Mouse (Mus musculus): ENCODE measurements around the gene Atf7ip2.

Gene Atf7ip2

GRCm38 (mm10) chr16:10297696-10298644, 105.5 kb downstream of the Atf7ip2 start:
- DNase-seq (ENCODE audit: low read depth) = no peak

GRCm38 (mm10) chr16:10299637-10300036, 107.1 kb downstream of the Atf7ip2 start:
- no peak for DNase-seq (ENCODE audit: low read depth)

GRCm38 (mm10) chr16:10300231-10301186, 108.0 kb downstream of the Atf7ip2 start:
- no peak for DNase-seq (ENCODE audit: low read depth)
